Mouse (Mus musculus): ENCODE measurements around the gene 1700037H04Rik.
"Not testable (repeated sequence)": the region's sequence is repeated elsewhere in the genome, so short reads cannot be mapped to it uniquely, and the experiment has no call there.

1700037H04Rik gene

GRCm38 (mm10) chr2:131125964-131126815 lies 33.7 kb downstream of the 1700037H04Rik start:
- DNase-seq, result no peak

GRCm38 (mm10) chr2:131125157-131125963 lies 34.5 kb downstream of the 1700037H04Rik start:
- DNase-seq, result no peak

GRCm38 (mm10) chr2:131124166-131124565 lies 35.7 kb downstream of the 1700037H04Rik start:
- DNase-seq, result no peak

GRCm38 (mm10) chr2:131118968-131119574 lies 40.8 kb downstream of the 1700037H04Rik start:
- DNase-seq, result no peak

GRCm38 (mm10) chr2:131105989-131106388 lies 53.9 kb downstream of the 1700037H04Rik start:
- no peak for DNase-seq

- DNase-seq, result not testable (repeated sequence)
These were observed 54.8 kb downstream of the 1700037H04Rik start for GRCm38 (mm10) chr2:131105061-131105460.

- no peak for DNase-seq
These were observed 55.9 kb downstream of the 1700037H04Rik start for GRCm38 (mm10) chr2:131104021-131104420.

GRCm38 (mm10) chr2:131101530-131101929 lies 58.4 kb downstream of the 1700037H04Rik start:
- DNase-seq, result no peak

- DNase-seq, result no peak
These were observed 62.8 kb downstream of the 1700037H04Rik start for GRCm38 (mm10) chr2:131097087-131097486.
